8 mouse cellular contexts compared by ENCODE assay signal in genomic region chr5:143180255-143181076, GRCm38 (mm10). TPM values are rescaled to one million over a fixed set of nuclear protein-coding genes. Genes with fewer than 3 reads are reported as not detected.
DNase-seq lines count a peak whose midpoint lies in the region; ATAC-seq lines count a peak whose summit lies in the region.

Gene Rbak, minus strand, starts transcription at chr5:143180775.
Gene Spdye4b, plus strand, starts transcription at chr5:143181017.

- peak within 1 kb of the TSS; percentile 96 for H3K9ac ChIP-seq in heart, embryonic 13.5 days
- peak within 1 kb of the TSS; percentile 69 for H3K9ac ChIP-seq in liver, embryonic 12.5 days
- H3K9ac ChIP-seq in stomach, embryonic 15.5 days = peak within 1 kb of the TSS; percentile 65

- H3K4me2 ChIP-seq in heart, embryonic 13.5 days = peak within 1 kb of the TSS; percentile 82
- peak within 1 kb of the TSS; percentile 84 for H3K4me2 ChIP-seq in liver, embryonic 12.5 days
- peak within 1 kb of the TSS; percentile 82 for H3K4me2 ChIP-seq in stomach, embryonic 15.5 days

- peaks cover 18% of the 10 kb centered on the region for H3K4me1 ChIP-seq in heart, embryonic 13.5 days
- peaks cover 21% of the 10 kb centered on the region for H3K4me1 ChIP-seq in liver, embryonic 12.5 days
- peaks cover 10% of the 10 kb centered on the region for H3K4me1 ChIP-seq in stomach, embryonic 15.5 days

- peak within 1 kb of the TSS; percentile 85 for H3K4me3 ChIP-seq in heart, embryonic 13.5 days
- H3K4me3 ChIP-seq in liver, embryonic 12.5 days = peak within 1 kb of the TSS; percentile 62
- peak within 1 kb of the TSS; percentile 85 for H3K4me3 ChIP-seq in stomach, embryonic 15.5 days (replicated peaks)

- H3K36me3 ChIP-seq in heart, embryonic 13.5 days = peaks cover 31% of the 10 kb centered on the region
- H3K36me3 ChIP-seq in liver, embryonic 12.5 days = peaks cover 32% of the 10 kb centered on the region
- peaks cover 29% of the 10 kb centered on the region for H3K36me3 ChIP-seq in stomach, embryonic 15.5 days

- under 1% methylated on average over 58 of the region's 58 CpGs for WGBS in heart, embryonic 13.5 days
- WGBS in liver, embryonic 12.5 days (ENCODE audit: insufficient replicate concordance) = under 1% methylated on average over 58 of the region's 58 CpGs
- under 1% methylated on average over 58 of the region's 58 CpGs for WGBS in stomach, embryonic 15.5 days

- peaks cover 5% of the 10 kb centered on the region for H3K9me3 ChIP-seq in heart, embryonic 13.5 days
- H3K9me3 ChIP-seq in liver, embryonic 12.5 days (replicated peaks) = peaks cover 9% of the 10 kb centered on the region
- no peaks in the 10 kb centered on the region for H3K9me3 ChIP-seq in stomach, embryonic 15.5 days

- peak within 1 kb of the TSS; percentile 84 for H3K27ac ChIP-seq in heart, embryonic 13.5 days (replicated peaks)
- 0 out of 2 replicates have a peak within 1 kb of the TSS, but pooled peaks have one; percentile 7 for H3K27ac ChIP-seq in liver, embryonic 12.5 days
- peak within 1 kb of the TSS; percentile 83 for H3K27ac ChIP-seq in stomach, embryonic 15.5 days

- peak; percentile 94 for DNase-seq in CD4-positive helper T cell, adult 2 months (ENCODE audit: low read depth, low spot score)
- DNase-seq in brain, embryonic 18.5 days (ENCODE audit: low read depth, low spot score) = peak; percentile 93
- DNase-seq in fat pad, adult 2 months (ENCODE audit: extremely low read depth, low read depth, low spot score) = peak; percentile 71
- peak; percentile 95 for DNase-seq in kidney, postnatal 10 days
- peak; percentile 73 to 79 for DNase-seq in natural killer cell, adult 2 months (ENCODE audit: low spot score in 2 of 2)

- H3K27me3 ChIP-seq in heart, embryonic 13.5 days (replicated peaks) = no peaks in the 10 kb centered on the region
- peaks cover 6% of the 10 kb centered on the region; the same call in 1 of the 2 replicates for H3K27me3 ChIP-seq in liver, embryonic 12.5 days (replicated peaks)
- no peaks in the 10 kb centered on the region for H3K27me3 ChIP-seq in stomach, embryonic 15.5 days (replicated peaks)

- ATAC-seq in heart, embryonic 13.5 days (ENCODE audit: extremely low read depth, insufficient number of reproducible peaks, low FRiP score, low TSS enrichment) = peak; percentile 71
- peak; percentile 88 for ATAC-seq in liver, embryonic 12.5 days
- peak; percentile 95 for ATAC-seq in stomach, embryonic 15.5 days (ENCODE audit: insufficient read depth, low FRiP score, low read depth)

RNA-seq across cellular contexts. Expression of gene Rbak, which starts in this region (rescaled TPM):
- polyA plus RNA-seq in heart, embryonic 13.5 days (2015; fragmentation: Nextera tagmentation; extraction: Ambion mirVana) = 7.2 and 7.8 TPM in 2 replicates
- polyA plus RNA-seq in liver, embryonic 12.5 days (2016; fragmentation: Nextera tagmentation; extraction: Ambion mirVana) = 3.5 and 3.7 TPM in 2 replicates
- 10.5 and 11.1 TPM in 2 replicates for polyA plus RNA-seq in stomach, embryonic 15.5 days (2015; fragmentation: Nextera tagmentation; extraction: Ambion mirVana)

RNA-seq across cellular contexts. Expression of gene Spdye4b, which starts in this region (rescaled TPM):
- not detected in 2 replicates for polyA plus RNA-seq in heart, embryonic 13.5 days (2015; fragmentation: Nextera tagmentation; extraction: Ambion mirVana)
- not detected in 2 replicates for polyA plus RNA-seq in liver, embryonic 12.5 days (2016; fragmentation: Nextera tagmentation; extraction: Ambion mirVana)
- polyA plus RNA-seq in stomach, embryonic 15.5 days (2015; fragmentation: Nextera tagmentation; extraction: Ambion mirVana) = 0.09 TPM in 1 of 2 replicates, not detected in the other

Comparison
In these comparisons a context has a peak if more than half of its experiments do, and no peak if none do; other contexts are left out.
1. Peak in every context shown above with its lines: DNase-seq, ATAC-seq, H3K4me3 ChIP-seq and H3K27ac ChIP-seq.
2. H3K27ac ChIP-seq: peak in every context shown above with its lines; median percentile 84 in heart, embryonic 13.5 days; 83 in stomach, embryonic 15.5 days; 7 in liver, embryonic 12.5 days.